Mouse (Mus musculus): Measurements from ENCODE around the gene Taar9. TPM values are rescaled to one million over a fixed set of nuclear protein-coding genes. Genes with fewer than 3 reads are reported as not detected.
"Not testable (repeated sequence)": the region's sequence is repeated elsewhere in the genome, so short reads cannot be mapped to it uniquely, and the experiment has no call there.

The Taar9 gene
- polyA plus RNA-seq, 1 experiment from 2014 or later = not detected

DNA sequence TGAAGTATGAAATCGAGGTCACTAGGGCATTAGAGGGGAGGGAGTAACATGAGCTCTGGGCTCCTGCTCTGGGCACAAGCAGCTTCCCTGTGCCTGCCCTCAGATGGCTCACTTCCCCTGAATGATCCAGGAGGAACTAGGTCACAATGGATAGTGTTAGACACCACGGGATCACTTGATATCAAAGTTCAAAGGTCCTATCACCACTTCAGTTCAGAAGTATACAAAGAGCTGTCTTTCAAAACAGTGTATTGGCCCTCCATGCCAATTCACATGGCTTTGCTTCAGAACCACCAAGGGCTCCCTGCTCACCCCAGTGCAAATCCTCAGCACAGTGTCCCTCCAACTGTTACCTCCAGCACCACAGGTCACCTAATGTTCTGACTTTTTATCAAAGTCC, 34.6 kb downstream of the Taar9 start:
- WGBS (ENCODE audit: insufficient replicate concordance) = 20% methylated on average over 2 of the region's 2 CpGs
- not testable (repeated sequence) for H3K9me3 ChIP-seq (replicated peaks); H3K4me1 ChIP-seq (replicated peaks); H3K9ac ChIP-seq; H3K4me3 ChIP-seq (replicated peaks); H3K36me3 ChIP-seq; H3K4me2 ChIP-seq; H3K27ac ChIP-seq; H3K27me3 ChIP-seq; ATAC-seq (ENCODE audit: low read depth); DNase-seq

DNA sequence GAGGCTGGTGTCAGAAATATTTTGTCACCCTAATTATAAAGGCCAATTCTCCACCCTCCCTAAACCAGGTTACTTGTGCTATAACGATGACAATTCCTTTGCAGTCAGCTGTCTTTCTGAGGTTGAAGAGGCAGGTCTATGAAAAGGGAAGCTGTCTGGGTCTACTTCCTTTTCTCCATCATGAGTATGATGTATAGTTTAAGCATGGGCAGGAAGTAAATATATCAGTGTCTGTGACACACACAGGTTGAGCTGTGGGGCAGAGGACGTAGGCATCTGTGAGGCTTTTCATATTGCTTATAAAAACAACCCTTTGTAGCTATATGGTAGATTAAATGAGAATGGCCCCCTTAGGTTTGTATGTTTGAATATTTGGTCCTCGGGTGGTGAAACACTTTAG, 50.3 kb downstream of the Taar9 start:
- H3K4me3 ChIP-seq (replicated peaks) = no peak overlapping the region
- ATAC-seq (ENCODE audit: low read depth) = no peak
- no peak for DNase-seq
- no peaks in the 10 kb centered on the region for H3K9me3 ChIP-seq (replicated peaks)
- 43% methylated on average over 3 of the region's 3 CpGs for WGBS (ENCODE audit: insufficient replicate concordance)
- H3K36me3 ChIP-seq = no peaks in the 10 kb centered on the region
- H3K9ac ChIP-seq = no peak overlapping the region
- H3K27ac ChIP-seq = no peak overlapping the region
- H3K4me2 ChIP-seq = no peak overlapping the region
- H3K4me1 ChIP-seq (replicated peaks) = no peaks in the 10 kb centered on the region
- no peaks in the 10 kb centered on the region for H3K27me3 ChIP-seq

Other genes starting within 250 kb of the Taar9 start
- gene Vnn1, start 214.8 kb downstream of the Taar9 start, polyA plus RNA-seq (2015; fragmentation: Nextera tagmentation; extraction: Ambion mirVana) = 0.92 and 1.1 TPM in 2 replicates
- gene Taar1, start 189.2 kb downstream of the Taar9 start, polyA plus RNA-seq (2015; fragmentation: Nextera tagmentation; extraction: Ambion mirVana) = not detected in 2 replicates
- gene Taar2, start 171.0 kb downstream of the Taar9 start, polyA plus RNA-seq (2015; fragmentation: Nextera tagmentation; extraction: Ambion mirVana) = not detected in 2 replicates
- gene Taar3, start 160.0 kb downstream of the Taar9 start, polyA plus RNA-seq (2015; fragmentation: Nextera tagmentation; extraction: Ambion mirVana) = not detected in 2 replicates
- not detected in 2 replicates for gene Taar4, start 149.0 kb downstream of the Taar9 start, polyA plus RNA-seq (2015; fragmentation: Nextera tagmentation; extraction: Ambion mirVana)
- not detected in 2 replicates for gene Taar5, start 138.8 kb downstream of the Taar9 start, polyA plus RNA-seq (2015; fragmentation: Nextera tagmentation; extraction: Ambion mirVana)
- not detected in 2 replicates for gene Taar6, start 123.9 kb downstream of the Taar9 start, polyA plus RNA-seq (2015; fragmentation: Nextera tagmentation; extraction: Ambion mirVana)
- not detected in 2 replicates for gene Taar7a, start 116.1 kb downstream of the Taar9 start, polyA plus RNA-seq (2015; fragmentation: Nextera tagmentation; extraction: Ambion mirVana)
- not detected in 2 replicates for gene Taar7b, start 109.6 kb downstream of the Taar9 start, polyA plus RNA-seq (2015; fragmentation: Nextera tagmentation; extraction: Ambion mirVana)
- gene Taar7d, start 82.3 kb downstream of the Taar9 start, polyA plus RNA-seq (2015; fragmentation: Nextera tagmentation; extraction: Ambion mirVana) = not detected in 2 replicates
- not detected in 2 replicates for gene Taar7e, start 71.9 kb downstream of the Taar9 start, polyA plus RNA-seq (2015; fragmentation: Nextera tagmentation; extraction: Ambion mirVana)
- gene Taar7f, start 60.0 kb downstream of the Taar9 start, polyA plus RNA-seq (2015; fragmentation: Nextera tagmentation; extraction: Ambion mirVana) = not detected in 2 replicates
- gene Taar8a, start 33.0 kb downstream of the Taar9 start, polyA plus RNA-seq (2015; fragmentation: Nextera tagmentation; extraction: Ambion mirVana) = not detected in 2 replicates
- not detected in 2 replicates for gene Taar8b, start 17.2 kb downstream of the Taar9 start, polyA plus RNA-seq (2015; fragmentation: Nextera tagmentation; extraction: Ambion mirVana)
- not detected in 2 replicates for gene Taar8c, start 7.6 kb downstream of the Taar9 start, polyA plus RNA-seq (2015; fragmentation: Nextera tagmentation; extraction: Ambion mirVana)
- 31.6 and 37.1 TPM in 2 replicates for gene Stx7, start 39.8 kb upstream of the Taar9 start, polyA plus RNA-seq (2015; fragmentation: Nextera tagmentation; extraction: Ambion mirVana)
- 0.25 and 0.37 TPM in 2 replicates for gene Moxd1, start 114.0 kb upstream of the Taar9 start, polyA plus RNA-seq (2015; fragmentation: Nextera tagmentation; extraction: Ambion mirVana)

Measured in liver, embryonic 13.5 days (tissue).